Mouse (Mus musculus) thymus, postnatal 14 days (tissue): ENCODE results near the gene Wrap53.
"Not testable (repeated sequence)": the region's sequence is repeated elsewhere in the genome, so short reads cannot be mapped to it uniquely, and the experiment has no call there.

Experiments used
- DNase-seq: peaks from one replicate; pipeline ENCODE4 v3.0.0; 2021

Gene Wrap53

GRCm38 (mm10) chr11:69580091-69580514 is at the start of gene Wrap53, which contains the start of gene Trp53:
Gene Wrap53, minus strand, starts transcription at chr11:69580255.
Gene Trp53, plus strand, starts transcription at chr11:69580359.
- DNase-seq = peak; percentile 91

DNA sequence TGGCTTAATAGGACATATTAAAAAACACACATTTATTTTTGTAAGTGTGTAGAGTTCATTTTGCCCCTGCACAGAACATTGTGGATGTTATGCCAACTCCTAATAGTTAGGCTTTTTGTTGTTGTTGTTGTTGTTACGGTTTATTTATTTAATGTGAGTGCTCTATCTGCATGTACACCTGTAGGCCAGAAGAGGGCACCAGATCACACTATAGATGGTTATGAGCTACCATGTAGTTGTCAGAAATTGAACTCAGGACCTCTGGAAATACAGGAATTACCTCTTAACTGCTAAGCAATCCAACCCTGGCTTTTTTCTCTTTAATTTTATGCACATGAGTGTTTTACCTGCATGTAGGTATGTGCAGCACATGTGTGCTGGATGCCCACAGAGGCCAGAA is 49.7 kb upstream of the Wrap53 start:
- peak; percentile 21 for DNase-seq

- DNase-seq = peak; percentile 71
Observed at GRCm38 (mm10) chr11:69628286-69628685, 48.2 kb upstream of the Wrap53 start.

DNA sequence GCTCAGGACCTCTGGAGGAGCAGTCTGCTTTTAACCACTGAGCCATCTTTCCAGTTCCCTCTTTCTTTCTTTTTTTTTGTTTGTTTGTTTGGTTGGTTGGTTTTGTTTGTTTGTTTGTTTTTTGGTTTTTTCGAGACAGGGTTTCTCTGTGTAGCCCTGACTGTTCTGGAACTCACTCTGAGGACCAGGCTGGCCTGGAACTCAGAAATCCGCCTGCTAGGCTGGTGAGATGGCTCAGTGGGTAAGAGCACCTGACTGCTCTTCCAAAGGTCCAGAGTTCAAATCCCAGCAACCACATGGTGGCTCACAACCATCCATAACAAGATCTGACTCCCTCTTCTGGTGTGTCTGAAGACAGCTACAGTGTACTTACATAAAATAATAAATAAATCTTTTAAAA is 44.3 kb upstream of the Wrap53 start:
- DNase-seq = not testable (repeated sequence)

- DNase-seq = no peak
Observed at GRCm38 (mm10) chr11:69623006-69623405, 43.0 kb upstream of the Wrap53 start.

- DNase-seq = no peak
Observed at GRCm38 (mm10) chr11:69622406-69622805, 42.4 kb upstream of the Wrap53 start.

- DNase-seq = no peak
Observed at GRCm38 (mm10) chr11:69621571-69622268, 41.7 kb upstream of the Wrap53 start, which contains the start of gene Sat2. Gene Sat2, plus strand, starts transcription at chr11:69622024.

- DNase-seq = no peak
Observed at GRCm38 (mm10) chr11:69620394-69621081, 40.5 kb upstream of the Wrap53 start.

DNA sequence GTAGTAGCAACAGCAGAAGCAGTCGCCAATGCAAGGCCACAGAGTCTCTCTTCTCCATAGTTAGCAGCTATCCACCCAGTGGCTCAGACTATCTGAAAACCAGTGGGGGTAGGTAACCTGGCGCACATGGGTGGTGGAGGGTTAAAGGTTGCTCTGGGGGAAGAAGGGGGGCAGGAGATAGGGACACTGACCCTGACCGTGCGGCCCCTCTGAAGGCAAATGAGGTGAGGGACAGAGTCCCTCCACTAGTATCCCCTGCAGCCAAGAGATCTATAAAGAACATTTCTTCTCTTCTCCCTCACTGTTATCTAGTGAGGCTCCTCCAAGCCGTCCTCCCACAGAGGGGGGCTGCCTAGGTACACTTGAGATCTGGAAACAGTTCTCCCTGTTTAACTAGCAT is 37.8 kb upstream of the Wrap53 start, which contains the start of gene Shbg:
TSS of gene Shbg (minus strand) at position 101 of the 400 bp plus-strand sequence.
- DNase-seq = no peak

DNA sequence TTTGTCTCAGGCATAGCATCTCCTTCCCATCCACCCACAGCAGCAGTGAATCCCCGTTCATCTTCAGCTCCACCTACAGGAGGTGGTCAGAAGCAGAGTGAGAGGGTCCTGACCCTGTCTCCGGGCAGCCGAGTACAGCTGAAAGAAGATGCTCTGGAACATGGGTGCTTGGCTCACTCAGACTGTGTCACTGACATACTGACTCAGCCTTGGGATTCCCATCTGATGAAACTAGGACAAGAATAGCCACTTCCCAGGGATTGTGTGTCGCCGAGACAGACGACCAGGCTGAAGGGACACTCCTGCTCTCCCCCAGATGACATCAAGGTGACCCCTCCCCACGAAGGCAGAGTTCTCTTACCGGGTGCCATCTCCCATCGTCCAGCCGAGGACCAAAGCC is 36.7 kb upstream of the Wrap53 start:
- no peak for DNase-seq

GRCm38 (mm10) chr11:69614257-69614588 is 34.2 kb upstream of the Wrap53 start:
- not testable (repeated sequence) for DNase-seq

DNA sequence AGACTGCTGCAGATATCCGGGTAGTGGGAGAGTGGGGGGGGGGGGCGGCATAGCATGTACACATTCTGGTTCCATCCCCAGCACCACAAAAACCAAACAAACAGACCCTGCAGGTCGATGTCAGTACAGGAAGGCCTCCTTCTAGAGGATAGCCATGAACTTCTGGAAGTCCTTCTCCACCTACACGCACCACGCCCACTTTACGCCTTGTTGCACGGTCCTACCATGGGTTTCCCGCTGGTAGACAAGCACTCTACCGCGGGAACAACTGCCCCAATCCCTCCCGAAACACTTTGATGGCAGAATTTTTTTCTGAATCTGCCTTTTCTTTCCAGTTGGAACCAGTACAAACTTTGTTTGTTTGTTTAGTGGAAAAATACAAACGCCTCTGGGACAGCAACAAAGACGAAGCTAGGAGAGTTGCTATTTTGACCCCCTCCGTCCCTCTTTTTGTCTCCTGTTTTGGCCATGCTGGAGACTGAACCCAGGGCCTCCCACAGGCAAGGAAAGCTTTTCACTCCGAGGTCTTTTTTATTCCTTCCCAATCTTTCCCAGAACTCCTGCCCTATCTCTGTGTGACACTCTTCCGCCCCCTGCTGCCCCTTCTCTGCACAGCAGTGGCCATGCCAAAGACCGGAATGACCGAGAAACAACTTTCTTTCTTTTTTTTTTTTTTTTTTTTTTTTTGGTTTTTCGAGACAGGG is 33.6 kb upstream of the Wrap53 start:
- DNase-seq = peak; percentile 77

DNA sequence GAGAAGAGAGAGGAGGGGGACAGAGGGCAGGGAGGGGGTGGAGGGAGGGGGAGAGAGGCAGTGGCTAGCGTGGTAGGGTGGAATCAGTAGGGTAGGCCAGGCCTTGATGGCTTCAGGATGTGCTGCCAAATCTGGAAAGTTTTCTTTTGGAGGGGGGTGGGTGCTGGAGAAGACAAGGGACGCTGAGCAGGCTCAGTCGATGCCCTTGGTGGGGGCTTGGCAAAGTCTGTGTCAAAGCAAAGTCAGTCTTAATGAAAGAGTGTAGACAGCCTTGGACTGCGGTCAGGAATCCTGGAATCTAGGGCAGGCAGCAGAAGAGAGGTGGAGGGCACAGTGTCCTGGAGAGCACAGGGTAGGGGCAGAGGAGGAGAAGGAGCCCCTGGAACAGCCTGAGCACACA is 30.8 kb upstream of the Wrap53 start:
- DNase-seq = no peak

- no peak for DNase-seq
Observed at GRCm38 (mm10) chr11:69609416-69609815, 29.4 kb upstream of the Wrap53 start.

DNA sequence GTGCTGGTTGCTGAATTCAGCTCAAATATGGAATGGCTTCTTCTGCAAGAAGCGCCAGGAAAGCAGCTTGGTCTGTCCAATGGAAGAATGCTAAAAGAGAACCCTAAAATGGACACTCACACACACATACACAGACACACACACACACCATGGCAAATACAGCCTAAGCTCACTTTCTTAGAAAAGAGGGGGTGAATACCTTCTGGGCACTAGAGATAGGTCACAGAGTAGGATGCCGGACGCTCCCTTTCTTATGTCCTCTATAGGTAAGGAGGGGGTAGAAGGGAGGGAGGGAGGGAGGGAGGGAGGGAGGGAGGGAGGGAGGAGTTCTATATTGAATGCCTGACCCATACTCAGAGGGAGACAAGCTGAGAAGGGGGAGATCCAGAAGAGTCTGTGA is 28.5 kb upstream of the Wrap53 start:
- DNase-seq = no peak

DNA sequence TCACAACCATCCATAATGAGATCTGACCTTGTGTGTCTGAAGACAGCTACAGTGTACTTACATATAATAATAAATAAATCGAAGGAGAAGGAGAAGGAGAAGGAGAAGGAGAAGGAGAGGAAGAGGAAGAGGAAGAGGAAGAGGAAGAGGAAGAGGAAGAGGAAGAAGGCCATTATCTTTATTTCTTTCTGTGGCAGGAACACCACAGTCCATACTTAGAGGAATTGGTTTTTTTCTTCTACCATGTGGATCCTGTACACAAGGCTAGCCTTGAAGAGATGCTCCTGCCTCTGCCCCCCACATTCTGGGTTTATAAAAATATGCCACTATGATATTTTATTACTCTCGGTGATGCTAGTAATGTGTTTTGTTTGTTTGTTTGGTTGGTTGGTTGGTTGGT is 26.8 kb upstream of the Wrap53 start:
- DNase-seq = no peak

GRCm38 (mm10) chr11:69606491-69606795 is 26.4 kb upstream of the Wrap53 start:
- peak; percentile 23 for DNase-seq

DNA sequence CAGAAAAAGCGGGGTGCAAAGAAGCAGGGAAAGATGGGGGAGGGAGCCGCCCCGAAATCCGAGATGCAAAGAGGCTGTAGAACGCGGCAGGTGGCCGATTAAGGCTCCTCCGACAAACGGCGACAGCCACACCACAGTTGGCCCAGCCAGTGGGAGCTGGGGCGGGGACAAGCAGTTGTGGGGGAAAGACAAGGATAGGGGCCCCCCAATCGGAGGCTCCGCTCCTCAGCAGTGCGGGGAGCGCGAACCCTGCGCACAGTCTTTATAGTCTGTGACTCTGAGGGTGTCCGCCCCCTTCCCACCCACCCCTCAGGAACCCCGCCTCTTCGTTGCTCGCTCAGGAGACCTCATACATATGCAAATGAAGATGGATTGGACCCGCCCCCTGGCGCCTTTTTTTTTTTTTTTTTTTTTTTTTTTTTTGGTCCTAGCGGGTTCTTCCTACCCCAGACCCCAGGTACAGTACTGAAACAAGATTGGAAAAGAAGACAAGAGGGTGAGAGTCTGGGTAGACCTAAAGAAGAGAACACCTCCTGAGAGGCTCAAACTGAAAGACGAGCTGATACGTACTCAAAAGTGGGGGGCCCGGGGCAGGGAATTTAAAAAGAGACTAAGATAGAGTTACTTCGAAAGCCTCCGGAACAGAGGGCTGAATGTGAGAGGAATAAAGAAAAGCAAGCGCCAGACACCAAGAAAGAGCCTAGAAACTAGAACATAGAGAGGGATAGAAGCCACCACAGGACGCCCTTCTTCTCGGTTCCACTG is 25.9 kb upstream of the Wrap53 start, which contains the start of gene Atp1b2:
TSS of gene Atp1b2 (minus strand) at position 217 of the 765 bp plus-strand sequence.
- DNase-seq = peak; percentile 85

- DNase-seq = peak; percentile 45
Observed at GRCm38 (mm10) chr11:69604795-69605664, 25.0 kb upstream of the Wrap53 start.

DNA sequence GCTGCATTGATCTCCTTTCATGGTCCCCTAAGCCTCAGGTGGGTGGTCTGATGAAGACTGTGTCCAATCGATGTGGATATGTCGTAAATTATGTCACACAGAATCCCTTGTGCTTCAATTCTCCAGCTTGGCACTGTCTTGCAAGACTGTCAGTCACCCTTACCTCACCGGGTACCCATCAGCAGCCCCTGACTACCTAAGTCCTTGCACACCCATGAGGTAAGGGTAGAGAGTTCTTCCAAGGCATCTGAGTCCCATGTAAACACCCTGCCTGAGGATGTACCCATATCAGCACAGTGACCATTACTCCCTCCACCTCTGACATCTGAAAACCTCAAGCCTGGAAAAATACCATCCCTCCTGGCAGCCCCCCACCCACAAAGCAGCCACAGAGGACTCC is 24.3 kb upstream of the Wrap53 start:
- no peak for DNase-seq

DNA sequence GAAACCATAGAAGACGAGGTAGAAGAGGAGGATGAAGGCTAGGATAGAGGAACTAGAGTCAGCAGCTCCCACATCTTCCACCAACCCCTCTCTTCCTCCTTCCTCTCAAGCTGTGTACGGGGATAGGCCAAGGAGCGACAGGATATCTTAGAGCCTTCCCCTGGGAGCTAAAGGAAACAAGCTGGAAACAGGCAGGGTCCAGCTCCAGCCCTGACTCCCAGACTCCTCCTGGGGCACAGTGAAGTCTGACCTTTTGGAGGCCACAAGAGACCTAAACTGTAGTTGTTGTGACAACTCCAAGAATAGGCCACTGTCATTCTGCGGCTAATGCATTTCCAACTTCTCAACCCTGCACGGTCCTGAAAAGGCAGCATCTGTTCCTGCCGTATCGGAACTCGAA is 23.5 kb upstream of the Wrap53 start:
- DNase-seq = no peak

- no peak for DNase-seq
Observed at GRCm38 (mm10) chr11:69601768-69602167, 21.7 kb upstream of the Wrap53 start.
